Mouse (Mus musculus) 3134 (cell line): ENCODE data around the gene Ak2.

Source experiments
- DNase-seq: peaks from one replicate; pipeline ENCODE4 v3.0.0-alpha.2; 2011; ENCODE audit warnings: low spot score; ENCODE audit not compliant: insufficient read length; ENCODE audit errors: extremely low read depth

The Ak2 gene

DNA sequence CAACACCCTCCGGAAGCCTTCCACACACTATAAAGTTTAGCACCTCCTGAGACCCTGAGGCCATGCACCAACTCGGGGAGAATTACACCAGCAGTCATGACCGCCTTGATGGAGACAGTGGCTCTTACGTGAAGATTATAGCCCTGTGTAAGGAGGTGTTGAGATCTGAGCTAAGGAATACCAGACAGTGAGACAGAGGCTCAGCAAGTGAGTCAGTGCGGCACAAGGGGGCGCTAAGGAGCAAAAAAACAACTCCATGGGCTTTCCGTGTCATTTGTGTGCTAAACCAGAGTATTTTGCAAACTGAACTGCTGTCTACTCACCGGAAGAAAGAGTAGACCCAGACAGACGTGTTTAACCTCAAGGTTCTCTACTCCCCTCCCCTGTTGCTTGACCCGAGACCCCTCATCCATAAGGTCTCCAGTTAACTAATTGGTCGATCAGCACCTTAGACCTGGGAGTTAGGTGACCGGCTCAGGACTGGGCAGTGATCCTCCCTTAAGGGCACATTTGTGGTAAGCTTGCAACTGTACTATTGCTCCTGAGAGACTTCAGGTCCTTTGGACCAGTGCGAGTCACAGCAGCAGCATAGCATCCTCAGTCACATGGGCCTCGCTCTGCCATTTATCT lies 20.6 kb upstream of the Ak2 start:
- DNase-seq = peak; percentile 51

GRCm38 (mm10) chr4:128974677-128975076 lies 17.1 kb upstream of the Ak2 start:
- no peak for DNase-seq

DNA sequence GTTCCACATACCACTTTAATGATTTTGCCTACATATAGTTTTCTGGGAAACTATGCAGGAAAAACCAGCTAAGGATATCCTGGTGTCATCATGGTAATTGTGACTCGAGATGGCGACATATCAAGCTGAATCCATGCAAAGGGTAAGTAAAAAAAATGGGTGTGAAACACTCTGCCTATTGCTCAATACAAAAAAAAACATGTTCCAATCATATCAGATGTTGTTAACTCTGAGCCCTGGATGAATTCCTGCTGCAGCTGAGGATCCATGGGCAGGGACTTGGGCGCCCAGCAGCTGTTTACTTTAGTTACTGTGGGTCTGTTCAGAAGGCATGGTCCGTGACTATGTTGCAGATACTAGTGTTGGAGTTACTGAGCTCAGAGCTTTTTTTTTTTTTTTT lies 15.2 kb upstream of the Ak2 start:
- DNase-seq = no peak

DNA sequence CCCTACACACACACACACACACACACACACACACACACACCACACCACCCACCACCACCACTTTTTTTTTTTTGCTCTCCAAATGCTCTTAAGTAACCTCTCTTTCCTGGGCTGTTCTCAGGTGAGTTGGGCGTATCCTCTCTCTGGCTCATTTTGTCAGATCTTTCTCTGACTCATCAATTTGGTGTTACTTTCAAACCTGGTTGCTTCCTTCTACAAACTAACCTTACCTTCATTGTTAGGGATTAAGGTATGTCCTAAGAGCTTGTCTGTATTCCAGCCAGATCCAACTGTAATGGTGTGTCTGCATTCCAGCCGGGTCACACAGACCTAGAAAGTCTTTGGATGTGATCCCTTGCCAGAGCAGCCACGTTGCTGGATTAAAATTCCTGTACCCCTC lies 14.5 kb upstream of the Ak2 start:
- no peak for DNase-seq

GRCm38 (mm10) chr4:128978634-128979033 lies 13.1 kb upstream of the Ak2 start:
- DNase-seq = no peak

GRCm38 (mm10) chr4:128980890-128981832 lies 10.6 kb upstream of the Ak2 start:
- peak; percentile 82 for DNase-seq

GRCm38 (mm10) chr4:128981833-128982180 lies 10.0 kb upstream of the Ak2 start:
- no peak for DNase-seq

GRCm38 (mm10) chr4:128983151-128983550 lies 8.6 kb upstream of the Ak2 start:
- DNase-seq = no peak

GRCm38 (mm10) chr4:128983656-128984055 lies 8.1 kb upstream of the Ak2 start:
- no peak for DNase-seq

DNA sequence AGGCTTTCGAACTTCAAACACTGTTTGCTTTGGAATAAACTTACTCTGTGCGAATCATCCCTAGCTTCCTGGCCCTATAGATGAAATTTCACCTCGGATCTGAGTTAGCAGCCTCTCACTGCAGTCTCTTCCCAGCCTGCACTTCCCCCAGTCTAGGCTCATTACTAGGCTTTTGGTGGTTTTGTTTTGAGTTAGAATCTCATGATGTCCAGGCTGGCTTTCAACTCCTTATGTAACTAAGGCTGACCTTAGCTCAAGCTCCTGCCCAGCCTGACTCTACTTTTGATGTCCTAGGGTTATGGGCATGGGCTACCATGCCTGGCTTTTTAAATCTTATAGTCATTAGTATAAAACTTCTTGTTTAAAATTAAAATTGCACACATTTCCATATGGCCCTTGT lies 7.2 kb upstream of the Ak2 start:
- DNase-seq = no peak

DNA sequence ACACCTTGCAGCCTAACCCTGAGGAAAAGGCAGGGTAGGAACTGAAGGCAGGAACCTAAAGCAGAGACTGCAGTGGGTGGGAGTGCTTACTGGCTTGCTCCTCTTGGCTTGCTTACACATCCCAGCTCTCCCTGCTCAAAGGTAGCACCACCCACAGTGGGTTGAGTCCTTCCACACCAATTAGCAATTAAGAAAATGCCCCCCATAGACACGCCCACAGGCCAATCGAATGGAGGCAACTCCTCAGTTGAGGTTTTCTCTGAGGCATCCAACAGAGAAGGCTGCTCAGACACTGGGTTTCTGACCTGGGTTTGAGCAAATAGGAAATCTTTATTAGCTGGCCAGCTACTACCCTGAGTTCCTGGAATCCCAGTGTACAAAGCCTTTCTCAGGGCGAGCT lies 2.8 kb upstream of the Ak2 start:
- no peak for DNase-seq

DNA sequence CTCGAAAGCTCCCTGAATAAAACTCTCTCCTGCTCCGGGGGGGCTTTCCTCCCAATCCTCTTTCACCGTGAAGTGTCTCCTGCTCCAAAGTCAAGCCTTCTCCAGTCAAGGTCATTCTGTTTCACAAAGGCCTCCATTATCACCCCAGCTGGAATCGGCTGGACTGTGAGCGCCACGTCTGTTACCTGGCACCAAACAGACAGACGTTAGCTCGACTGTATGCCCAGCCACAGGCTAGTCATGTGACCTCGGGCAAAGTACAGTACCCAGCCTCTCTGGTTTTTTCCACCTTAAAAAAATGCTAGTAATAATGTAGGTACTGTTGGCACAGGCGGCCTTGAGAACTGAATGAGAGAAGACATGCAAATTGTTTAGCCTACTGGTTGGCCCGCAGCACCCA lies 2.1 kb upstream of the Ak2 start:
- no peak for DNase-seq

GRCm38 (mm10) chr4:128992176-128992575 lies 418 bp downstream of the Ak2 start:
- no peak for DNase-seq

GRCm38 (mm10) chr4:128993025-128993662 lies 1.4 kb downstream of the Ak2 start:
- peak; percentile 95 for DNase-seq

GRCm38 (mm10) chr4:128993675-128994074 lies 1.9 kb downstream of the Ak2 start:
- DNase-seq = no peak

DNA sequence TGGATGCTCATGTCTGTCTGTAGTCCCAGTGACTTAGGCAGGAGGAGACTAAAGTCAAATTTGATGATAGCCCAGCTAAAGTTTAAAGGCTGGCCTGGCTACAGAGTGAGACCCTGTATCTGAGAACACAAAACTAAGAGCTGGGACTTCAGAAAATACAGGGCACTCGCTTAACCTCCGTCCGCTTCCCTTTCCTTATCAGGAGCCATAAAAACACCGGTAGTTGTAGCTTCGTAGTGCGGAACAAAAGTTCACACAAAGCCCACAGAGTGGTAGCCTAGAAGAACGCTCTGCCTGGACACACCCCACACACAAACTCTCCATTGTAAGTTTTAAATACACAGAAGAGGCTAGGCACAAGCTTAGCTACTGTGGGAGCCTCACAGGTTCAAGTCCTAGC lies 3.5 kb downstream of the Ak2 start:
- no peak for DNase-seq

DNA sequence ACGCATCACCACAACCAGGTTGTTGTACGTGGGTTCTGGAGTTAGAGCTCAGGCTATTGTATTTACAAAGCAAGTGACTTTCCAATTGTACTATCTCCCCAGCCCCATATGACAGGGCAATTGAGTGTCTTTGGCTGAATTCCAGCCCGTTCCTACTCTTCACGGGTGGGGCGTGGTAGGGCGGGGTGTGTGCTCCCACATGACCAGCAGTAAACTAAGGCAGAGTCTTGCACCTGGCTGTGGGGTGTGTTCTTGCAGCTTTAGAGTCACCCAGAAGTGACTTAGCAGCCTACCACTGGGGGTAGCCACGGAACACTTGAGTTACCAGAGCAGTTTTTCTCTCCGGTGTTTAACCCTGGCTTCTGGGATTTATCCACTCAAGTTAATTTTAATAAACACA lies 5.5 kb downstream of the Ak2 start:
- DNase-seq = no peak

DNA sequence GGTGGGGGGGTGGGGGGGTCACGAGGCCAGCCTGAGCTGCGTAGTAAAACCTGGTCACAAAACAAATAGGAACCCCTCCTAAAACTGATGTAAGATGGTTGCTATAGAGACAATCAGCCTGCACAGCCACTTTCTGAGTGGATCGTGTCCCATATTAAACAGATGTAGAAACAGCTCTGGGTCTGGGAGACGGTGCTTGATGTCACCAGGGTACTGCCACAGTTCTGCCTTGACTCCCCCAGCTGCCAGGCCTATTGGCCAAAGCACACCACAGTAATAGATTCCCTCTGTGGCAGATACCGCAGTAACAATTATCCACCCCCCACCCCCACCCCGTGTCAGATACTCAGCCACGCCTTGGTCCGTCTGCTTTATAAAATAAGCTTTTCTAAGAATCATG lies 6.6 kb downstream of the Ak2 start:
- no peak for DNase-seq

GRCm38 (mm10) chr4:129000786-129001185 lies 9.0 kb downstream of the Ak2 start:
- no peak for DNase-seq

DNA sequence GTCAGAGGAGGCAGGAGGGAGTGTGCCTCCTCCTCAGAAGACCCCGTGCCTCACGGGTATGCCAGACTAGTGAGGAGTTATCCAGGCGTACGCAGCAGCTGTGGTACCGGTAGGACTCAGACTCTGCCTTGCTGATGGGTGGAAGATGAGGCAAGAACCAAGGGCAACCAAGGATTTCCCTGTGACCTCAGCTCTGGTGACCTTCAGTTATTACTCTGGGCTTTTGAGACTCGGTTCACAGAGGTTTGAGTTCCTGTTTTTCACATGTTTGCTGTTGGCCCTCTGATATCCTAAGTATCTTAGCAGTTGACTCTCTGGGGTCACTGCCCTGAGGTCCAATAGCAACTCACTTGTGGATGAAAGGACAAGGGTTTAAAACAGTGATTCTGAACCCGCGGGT lies 12.0 kb downstream of the Ak2 start:
- no peak for DNase-seq

GRCm38 (mm10) chr4:129008006-129008519 lies 16.3 kb downstream of the Ak2 start:
- DNase-seq = no peak

GRCm38 (mm10) chr4:129008672-129009071 lies 16.9 kb downstream of the Ak2 start:
- no peak for DNase-seq
